Mouse (Mus musculus) heart, adult 18-20 months (tissue): ENCODE measurements around the gene Col6a2. TPM values are rescaled to one million over a fixed set of nuclear protein-coding genes. Genes with fewer than 3 reads are reported as not detected.

Experiments used
- DNase-seq, 2 experiments: peaks; one replicate each; pipeline ENCODE4 v3.0.0; 2021 to 2022; ENCODE audit warnings: mixed read lengths in 1 of 2
- total RNA-seq, 2 experiments: library from RNA; stranded (reverse); gene quantifications; 2 replicates each; pipeline ENCODE4 v1.2.3; 2021

The Col6a2 gene
- total RNA-seq, 2 experiments from 2014 or later: 45.4 to 46.4 TPM

DNA sequence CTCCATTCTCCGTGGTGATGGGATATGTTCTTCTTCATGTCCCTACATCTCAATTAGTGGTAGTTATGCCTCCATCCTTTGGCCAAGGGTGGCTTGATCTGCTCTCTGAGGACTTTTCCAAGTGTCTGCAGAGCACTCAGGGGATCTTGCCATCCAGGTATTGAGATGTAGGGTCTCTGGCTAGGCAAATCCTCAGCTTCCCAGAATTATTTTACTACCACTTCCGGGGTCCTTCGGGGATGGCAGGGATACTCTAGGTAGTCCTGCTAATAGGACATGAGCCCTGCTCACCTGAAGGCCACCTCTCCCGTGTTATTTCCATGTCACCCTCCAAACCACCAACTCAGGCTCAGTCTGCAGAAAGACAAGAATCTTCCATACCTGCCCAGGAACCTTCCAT is 13.2 kb upstream of the Col6a2 start:
- no peak for DNase-seq

DNA sequence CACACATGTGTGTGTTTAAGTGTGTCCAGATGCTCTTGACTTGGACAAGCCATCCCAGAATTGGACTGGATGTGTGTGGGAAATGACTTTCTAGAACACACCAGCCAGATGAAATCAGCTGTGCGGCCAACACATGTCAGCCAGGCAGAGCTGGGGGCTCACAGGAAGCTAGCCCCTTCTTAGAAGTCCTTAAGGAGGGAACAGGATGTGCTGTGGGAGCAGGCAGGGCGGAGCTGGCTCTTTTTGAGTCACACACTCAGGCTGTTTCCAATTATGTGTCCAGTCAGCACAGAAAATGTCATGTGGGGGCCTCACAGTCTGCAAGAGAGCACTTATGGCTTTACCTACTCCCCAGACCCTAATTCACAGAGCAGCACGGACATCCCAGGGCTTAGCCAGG is 12.6 kb upstream of the Col6a2 start:
- DNase-seq: peak; percentile 67 to 83

DNA sequence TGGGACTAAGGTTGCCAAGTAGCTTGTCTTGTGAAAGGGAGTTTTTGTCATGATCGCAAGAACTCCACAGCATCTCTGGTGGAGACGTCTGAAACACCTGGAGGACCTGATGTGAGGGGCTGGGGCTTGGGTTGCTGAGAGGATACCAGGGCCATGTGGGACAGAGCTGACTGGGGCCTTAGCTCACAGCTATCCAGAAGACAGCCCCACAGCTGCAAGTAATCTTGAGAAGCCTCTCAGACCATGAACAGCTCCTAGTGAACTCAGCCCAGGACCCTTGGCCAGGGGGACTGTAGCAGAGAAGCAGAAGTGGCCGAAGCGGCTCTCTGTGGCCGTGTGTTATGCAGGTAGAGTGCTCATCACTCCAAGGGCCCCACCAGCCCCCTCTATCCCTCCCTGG is 11.2 kb upstream of the Col6a2 start:
- DNase-seq: no peak

DNA sequence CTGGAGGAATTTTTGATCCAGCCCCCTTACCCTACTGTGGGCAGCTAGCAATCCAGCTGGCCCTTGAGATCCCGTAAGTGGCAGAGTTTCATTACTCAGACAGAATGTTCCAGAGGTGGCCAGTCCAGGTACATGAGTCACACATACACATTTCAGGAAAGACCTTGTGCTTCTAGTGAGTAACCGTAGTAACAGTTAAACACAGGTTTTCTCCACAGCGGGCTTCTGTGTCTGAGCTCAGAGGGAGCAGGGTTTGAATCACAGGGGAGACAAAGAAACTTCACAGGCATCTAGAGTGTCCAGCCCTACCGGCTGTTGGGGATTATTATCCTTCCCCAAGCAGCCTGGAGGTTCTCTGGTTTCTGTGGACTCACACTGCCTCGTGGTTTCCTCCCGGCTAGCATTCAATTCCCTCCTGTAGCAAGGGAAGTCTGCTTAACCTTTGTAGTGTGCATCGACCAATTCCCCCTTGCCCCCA is 10.7 kb upstream of the Col6a2 start:
- no peak for DNase-seq

DNA sequence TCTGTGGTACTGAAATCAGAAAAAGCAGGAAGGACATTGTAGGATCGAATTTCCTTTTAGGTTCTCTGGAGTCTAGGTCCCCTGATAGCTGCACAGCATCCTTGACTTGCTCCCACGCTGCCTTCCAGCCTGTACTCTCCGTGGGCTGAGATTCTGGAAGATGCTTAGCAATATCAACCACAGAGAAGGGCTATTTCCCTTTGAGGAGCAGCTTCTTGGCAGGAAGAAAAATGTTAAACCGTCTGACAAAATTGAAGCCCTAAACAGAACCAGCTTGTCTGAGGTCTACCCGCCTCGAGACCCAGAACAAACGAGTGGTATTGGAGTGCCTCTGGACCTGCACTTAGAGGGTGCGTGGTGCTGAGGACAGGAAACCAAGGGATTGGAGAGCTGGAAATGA is 9.2 kb upstream of the Col6a2 start:
- no peak for DNase-seq

DNA sequence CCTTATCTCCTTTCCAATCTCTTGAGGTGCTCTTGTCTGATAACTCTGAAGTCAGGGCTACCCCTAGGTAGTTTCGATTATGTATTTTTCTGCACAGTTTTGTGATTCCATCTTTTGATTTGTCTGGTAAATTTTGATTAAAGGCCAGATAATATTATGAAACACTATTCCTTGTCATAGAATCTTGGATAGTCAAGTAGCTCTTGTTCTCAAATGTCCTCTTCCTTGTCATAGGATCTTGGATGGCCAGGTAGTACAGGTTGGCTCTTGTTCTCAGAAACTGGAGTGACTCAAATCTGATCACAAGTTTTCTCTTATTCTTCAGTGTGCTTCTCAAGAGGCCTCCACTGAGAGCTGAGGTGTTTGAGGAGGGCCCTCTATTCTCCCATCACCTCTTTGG is 7.2 kb upstream of the Col6a2 start:
- DNase-seq: no peak

DNA sequence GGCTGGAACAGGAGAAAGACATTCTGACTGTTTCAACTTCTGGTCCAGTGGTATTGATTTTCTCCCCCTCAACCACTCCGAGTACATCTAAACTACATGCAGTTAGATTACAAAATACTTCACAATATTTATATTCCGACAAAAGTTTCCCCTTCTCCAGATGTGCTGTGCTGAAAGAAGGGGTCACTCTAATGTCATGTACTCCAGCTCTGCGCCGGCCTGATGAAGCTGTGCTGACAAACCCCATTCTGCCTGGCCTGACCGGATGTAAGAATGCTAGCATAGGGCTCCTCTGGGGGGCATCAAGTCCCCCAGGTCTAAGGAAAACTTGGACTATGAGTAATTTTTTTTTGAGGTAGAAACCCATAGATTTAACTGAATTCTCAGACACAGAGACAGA is 4.3 kb upstream of the Col6a2 start:
- DNase-seq: no peak

DNA sequence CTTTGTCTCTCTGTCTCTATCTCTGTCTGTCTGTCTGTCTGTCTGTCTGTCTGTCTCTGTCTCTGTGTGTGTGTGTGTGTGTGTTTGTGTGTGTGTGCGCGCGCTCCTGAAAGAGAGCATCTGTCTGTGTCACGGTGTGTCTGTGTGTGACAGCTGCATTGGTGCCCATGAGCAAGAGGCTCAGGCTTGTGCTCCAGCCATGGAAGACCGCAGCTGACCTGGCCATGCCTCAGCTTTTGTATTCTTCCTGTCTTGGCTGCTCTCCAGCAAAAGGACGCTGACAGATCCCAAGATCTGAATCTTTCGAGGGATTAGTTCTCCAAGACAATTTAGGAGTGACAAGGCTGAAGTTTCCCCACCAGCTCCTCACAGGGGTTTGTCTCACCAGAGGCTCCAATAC is 1.5 kb upstream of the Col6a2 start:
- DNase-seq: no peak

DNA sequence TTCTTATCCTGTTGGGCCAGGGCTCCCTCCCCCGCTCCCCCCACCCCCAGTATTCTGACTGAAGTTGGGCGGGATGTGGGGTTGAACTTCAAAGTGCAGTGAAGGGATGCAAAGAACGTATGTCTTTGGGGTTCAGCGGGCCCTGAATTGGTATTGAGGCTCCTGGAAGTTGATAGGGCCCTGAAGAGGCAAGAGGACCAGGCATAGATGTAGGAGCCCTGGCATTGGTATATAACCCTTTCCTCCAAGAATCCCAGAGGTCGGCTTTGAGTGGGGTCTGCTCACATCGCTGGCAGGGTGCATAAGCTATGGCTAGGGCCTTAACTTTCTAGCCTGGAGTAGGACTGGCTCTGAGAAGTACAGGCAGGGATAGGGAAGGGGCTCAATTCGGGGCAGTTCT is 304 bp upstream of the Col6a2 start:
- peak in 1 of 2 experiments; percentile 30 for DNase-seq

DNA sequence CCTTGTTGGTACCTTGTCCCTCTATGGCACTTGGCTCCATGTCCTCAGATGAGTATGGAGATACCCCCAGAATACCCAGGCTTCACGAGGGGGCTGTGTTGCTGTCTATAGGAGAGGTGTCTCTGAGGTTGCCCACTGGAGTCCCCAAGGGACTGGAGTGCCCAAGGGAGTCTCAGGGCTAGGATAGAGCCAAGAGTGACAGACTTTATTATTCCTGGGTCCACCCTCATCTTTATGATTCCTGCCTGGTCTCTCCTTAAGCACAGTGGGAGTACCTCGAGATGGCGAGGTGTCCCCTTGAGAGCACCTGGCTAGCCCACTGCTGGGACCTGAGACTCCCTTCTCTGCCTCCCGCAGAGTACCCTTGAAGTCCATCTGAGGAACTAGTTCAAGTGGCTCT is 1.0 kb downstream of the Col6a2 start:
- no peak for DNase-seq

DNA sequence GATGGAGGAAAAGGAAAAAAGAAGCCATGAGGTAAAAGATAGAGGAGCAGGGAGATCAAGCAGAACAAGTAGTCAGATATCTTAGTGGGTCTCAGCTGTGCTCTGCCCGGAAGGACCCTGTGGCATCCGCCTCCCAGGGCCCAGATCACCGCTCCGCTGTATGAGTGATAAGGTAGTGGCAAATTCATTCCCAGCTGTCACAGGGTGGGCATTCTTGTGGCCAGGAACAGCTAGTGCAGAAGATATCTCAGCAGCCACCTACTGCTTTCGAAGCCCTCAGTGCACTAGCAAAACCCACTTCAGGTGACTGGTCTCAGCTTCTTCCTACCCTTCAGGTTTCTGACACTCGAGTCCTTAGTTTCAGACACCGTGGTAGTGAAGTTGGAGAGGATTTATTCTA is 11.0 kb downstream of the Col6a2 start:
- DNase-seq: no peak

DNA sequence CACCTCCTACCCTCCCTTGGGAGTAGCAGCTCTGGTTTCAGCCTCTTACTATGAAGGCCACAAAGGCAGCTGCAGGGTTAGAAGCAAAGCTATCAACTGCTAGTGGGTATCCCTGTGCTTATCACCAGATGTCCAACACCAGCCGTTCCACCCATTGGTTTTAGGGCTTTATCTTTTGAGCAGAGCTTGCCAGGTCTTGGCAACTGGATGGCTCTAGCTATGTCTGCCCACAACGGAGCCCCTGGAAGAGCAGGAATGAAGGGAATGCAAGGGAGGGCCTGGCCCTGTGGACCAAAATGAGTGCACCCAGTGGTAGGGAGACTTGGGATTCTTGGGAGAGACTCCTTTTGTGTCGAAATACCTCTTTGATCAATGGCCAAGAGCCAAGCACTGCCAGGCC is 20.7 kb downstream of the Col6a2 start:
- DNase-seq: no peak

DNA sequence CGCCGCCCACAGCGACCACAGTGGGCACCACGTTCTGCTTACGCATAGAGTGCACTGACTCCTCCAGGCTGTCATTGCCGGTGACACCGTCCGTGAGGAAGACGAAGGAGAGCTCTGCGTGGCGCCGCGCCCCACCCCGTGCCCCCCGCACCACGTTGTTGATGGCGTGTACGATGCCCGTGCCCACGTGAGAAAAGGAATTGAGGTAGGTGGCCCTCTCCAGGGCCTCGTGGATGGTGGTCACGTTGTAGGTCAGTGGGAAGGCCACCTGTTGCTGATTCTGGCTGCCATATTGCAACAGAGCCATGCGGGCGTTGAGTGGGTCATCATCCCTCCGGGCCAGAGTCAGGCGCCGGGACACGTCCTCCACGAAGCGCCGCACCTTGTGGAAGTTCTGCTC is 27.1 kb downstream of the Col6a2 start:
- DNase-seq: no peak

DNA sequence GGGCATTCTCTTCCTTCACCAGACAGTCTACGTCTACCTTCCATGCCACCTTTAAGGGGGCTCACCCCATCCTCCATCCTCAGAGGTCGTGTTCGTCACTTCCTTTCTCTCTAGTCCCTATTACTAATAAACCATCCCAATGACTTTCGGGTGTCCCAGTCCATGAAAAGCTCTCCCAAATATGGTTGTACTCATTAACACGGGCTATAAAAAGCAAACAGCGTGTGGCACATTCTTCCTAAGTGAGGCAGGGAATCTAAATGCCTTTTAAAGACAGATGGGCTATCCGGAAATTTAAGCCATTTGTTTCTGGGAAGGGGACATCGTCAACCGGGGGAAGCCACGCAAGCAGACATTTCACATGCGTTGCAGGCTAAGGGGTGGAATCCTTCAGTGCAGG is 33.2 kb downstream of the Col6a2 start:
- DNase-seq: peak in 1 of 2 experiments; percentile 21

DNA sequence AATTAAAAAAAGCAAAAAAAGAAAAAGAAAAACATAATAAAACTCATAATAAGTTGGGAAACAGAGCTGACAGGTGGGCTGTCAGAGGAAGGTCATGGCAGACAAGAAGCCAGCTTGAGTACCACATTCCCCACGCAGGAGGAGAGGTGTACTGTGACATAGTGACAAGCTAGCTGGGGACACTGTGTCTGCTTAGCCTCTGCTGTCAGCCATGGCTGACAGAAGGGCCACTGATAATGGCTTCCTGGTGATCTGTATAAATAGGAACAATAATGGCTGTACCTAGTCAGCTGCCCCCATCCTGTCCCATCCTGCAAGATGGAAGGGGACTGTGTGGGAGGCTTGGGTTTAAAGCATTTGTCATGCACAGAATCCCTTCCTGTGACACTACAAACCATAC is 37.2 kb downstream of the Col6a2 start:
- DNase-seq: peak; percentile 22 to 50

DNA sequence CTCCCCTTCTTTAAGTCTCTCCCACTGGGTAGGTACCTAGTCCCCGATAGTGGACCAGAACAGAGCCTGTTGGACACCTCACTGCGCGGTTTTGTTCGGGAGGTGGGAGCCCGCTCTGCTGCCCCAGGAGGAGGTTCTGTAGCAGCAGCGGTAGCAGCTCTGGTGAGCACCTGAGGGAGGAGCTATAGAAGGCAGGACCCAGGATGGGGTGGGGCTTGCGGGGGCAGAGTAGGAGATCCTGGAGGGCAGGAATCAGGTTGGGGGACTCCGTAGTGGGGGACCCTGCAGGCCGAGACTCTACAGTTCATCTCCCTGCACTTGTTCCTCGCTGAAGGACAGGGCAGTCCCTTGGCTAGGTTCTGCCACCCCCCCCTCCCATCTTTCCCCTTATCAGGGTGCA is 39.3 kb downstream of the Col6a2 start:
- DNase-seq: no peak

DNA sequence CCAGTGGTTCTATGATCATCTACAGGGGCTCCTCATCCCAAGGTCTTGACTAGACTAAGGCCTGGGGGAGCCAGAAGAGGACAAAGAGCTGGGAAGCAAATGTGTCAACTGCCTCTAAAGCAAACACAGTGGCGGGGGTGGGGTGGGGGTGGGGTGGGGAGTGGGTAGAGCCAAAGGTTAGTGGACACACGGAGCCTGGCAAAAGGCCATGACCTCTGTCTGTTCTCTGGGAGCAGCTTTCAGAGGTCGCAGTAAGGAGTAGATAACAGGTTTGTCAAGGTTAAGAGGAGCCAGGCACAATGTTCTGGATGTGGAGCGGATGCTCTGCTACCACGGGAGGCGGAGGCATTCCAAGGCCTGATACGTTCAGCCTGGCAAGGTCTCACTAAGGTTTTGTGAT is 46.5 kb downstream of the Col6a2 start:
- DNase-seq: no peak

DNA sequence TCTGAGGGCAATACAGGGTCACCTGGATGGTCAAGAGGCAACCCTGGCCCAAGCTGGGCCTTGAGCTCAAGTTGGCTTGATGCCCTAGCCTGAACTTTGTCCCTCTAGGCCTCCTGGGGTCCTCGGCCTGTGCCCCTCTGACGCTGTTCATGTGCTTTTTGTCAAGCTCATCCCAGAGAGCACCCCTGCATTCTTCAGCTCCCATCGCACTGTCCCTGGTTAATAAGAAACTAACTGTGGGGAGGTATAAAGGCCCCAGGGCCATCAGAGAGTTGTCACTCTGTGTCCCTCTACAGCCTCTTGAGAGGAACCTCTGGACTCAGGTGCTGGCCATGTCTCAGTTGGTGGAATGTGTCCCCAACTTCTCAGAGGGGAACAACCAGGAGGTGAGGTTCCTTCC is 48.1 kb downstream of the Col6a2 start, which contains the start of gene Ftcd:
TSS of gene Ftcd (plus strand) at position 275 of the 400 bp plus-strand sequence.
- no peak for DNase-seq

DNA sequence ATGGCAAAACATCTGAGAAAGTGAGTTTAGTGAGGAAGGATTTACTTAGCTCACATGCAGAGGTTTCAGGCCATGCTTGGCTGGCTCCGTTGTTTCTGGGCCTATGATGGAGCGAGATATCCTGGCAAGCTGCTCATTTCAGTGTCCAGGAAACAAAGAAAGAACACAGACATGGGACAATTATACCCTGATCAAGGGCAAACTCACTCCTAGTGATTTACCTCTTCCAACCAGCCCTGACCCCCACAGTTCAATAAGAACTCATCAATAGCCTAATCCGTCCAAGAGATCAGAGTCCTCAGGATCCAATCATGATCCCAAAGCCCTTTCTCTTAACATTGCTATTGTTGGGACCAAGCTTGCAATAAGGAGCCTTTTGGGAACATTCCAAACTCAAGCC is 51.3 kb downstream of the Col6a2 start:
- DNase-seq: no peak

DNA sequence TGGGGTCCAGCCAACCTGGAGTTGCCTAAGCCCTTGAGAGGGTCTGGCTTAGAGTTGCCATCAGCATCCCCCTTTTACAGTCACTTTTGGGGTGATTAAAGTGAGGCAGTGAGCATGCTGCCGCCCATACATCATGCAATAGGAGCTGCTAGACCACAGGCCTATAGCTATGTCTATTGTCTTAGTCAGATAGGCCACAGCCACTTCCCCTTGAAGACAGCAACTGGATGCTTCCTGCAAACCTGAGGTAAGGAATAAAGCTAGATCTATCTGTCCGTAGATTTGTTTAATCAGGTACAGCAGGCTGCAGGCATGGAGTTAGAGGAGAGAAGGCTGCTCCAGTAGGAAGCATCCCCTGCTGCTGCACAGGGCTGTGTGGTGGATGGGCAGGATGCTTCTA is 52.4 kb downstream of the Col6a2 start:
- no peak for DNase-seq

DNA sequence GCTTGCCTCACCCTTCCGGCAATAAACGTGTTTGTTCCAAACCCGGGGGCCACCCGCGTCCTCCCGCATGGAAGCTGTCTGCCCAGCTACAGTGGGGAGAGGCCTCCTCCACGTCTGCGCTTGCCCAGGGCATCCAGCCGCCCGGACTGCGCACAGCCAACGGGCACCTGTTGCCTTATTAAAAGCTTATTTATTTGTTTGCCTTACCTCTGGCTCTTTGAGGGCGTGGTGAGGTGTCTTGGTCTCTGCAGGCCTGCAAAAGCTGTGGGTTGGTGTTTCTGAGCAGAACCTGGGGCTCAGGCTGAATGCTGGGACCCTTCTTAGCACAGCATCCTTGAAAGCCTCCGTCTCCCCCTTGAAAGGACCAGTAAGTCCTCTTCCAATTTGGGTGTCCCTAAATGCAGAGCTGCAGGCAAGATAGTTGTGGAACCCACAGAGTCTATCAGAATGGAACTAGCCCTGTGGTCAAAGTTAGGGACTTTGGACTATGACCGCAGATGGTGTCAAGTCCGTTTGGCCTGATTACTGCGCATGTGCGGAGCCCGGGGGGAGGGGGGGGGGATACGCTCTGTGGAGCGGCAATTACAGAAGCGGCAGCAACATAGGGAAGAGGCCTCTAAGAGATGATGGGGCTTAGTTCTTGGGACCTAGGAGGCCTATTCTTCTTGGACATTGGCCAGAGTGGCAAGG is 53.3 kb downstream of the Col6a2 start:
- no peak for DNase-seq

DNA sequence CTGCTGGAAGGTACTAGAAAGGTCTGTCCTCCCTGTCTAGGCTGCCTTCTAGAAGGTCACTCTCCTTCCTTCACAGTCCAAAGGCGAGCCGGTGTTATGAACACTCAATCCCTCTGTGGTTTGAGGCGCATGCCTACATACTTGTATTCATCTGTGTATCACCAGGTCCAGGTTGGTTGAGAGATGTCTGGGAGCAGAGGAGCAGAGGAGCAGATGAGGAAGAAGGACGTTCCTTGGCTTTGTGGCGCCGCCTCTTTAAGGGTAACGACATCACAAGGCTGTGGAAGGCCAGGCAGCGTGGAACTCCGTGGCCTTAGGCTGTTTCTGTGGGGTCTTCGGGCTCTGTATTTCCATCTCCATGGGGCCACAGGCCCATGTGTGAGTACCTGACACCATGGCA is 61.5 kb downstream of the Col6a2 start, which contains the start of gene Spatc1l:
TSS of gene Spatc1l (plus strand) at position 301 of the 400 bp plus-strand sequence.
- DNase-seq: no peak

DNA sequence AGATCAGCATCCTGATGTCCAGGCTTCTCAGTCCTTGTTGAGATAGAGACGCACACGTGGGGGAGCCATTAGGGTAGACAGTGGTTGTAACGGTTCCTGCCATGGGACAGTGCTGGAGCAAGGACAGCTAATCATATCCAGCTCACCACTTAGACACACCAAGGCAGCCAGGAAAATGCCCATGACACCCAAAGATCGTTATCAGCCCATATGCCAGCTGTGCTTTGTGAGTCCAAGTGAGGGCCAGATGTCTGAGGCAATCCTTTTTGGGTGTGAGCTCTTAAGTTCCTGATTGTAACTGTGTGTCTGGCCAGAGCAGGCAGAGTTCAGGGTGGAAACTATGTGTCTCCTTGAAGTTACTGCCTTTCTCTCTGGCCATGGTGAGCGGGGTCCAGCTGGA is 69.4 kb downstream of the Col6a2 start:
- no peak for DNase-seq

DNA sequence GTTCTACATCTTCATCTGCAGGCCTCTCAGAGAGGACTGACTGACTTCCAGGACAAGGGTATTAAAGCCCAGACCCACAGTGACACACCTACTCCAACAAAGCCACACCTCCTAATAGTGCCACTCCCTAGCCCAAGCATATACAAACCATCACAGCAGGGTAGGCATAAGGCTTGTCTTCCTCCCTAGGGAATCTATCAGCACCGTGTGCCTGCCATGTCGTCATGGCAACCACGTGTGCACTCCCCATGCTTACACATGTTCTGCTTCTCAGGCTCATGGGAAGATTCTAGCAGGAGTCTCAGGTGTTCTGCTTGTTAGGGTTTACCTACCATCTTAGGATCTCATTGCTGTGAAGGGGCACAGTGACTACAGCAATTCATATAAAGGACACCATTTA is 71.9 kb downstream of the Col6a2 start:
- DNase-seq: no peak

DNA sequence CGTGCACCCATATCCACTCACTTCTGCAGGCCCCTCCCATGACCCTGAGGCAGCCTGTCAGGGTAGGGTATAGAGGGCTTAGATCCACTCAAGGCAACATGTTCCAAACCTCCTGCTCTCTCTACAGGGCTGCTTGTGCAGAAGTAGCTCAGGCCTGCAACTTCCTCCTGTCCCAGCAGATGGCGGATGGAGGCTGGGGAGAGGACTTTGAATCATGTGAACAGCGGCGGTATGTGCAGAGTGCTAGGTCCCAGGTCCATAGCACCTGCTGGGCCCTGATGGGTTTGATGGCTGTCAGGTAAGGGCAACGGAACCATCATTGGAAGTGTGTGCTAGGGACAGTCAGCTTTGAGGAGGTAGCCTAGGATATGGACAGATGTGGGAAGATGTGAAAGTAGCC is 73.0 kb downstream of the Col6a2 start:
- peak in 1 of 2 experiments; percentile 14 for DNase-seq
